Mouse (Mus musculus): ENCODE measurements at regions not wholly inside any gene's neighbourhood (a gene's known extent, or its start where the extent isn't known, plus 50 kb on each side); places are given as distances from the start of the nearest gene placed in this dataset.

DNA sequence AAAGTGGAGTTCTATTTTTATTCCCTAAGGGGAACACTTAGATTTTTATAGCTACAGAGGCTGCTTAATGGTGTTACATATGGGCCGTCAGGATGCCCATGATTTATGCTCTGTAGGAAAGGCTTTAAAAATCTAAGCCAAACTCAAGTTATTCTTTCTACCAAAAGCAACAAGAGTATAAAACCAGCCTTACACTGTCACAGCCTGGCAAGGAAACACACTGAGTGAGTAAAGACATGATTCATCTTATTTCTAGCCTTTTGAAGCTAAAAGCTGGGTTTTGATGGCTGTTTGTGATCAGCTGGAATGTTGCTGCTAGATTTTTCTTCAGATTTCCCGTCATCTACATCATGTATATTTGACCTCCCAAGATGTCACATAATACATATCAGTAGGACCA is 3359.9 kb upstream of the Gm7489 start:
- TF ChIP-seq FOSL1 (IDR thresholded peaks at IDR 0.05; ENCODE audit: insufficient read depth, low read length, poor library complexity, severe bottlenecking) = no peak
- TF ChIP-seq CTCF (IDR thresholded peaks at IDR 0.05; ENCODE audit: control insufficient read depth, insufficient read depth, insufficient read length) = no peak
- no peak for TF ChIP-seq USF1 (IDR thresholded peaks at IDR 0.05; ENCODE audit: low read depth)
- TF ChIP-seq MYOG (IDR thresholded peaks at IDR 0.05; ENCODE audit: control insufficient read depth, extremely low read depth, insufficient read length) = no peak
- no peak for TF ChIP-seq MAX (IDR thresholded peaks at IDR 0.05)

All from C2C12 (cell line).